Mouse (Mus musculus): ENCODE measurements around the gene Notch3.

GRCm38 (mm10) chr17:32125407-32125806, 41.2 kb downstream of the Notch3 start:
- TF ChIP-seq GATA1 (IDR thresholded peaks at IDR 0.05; ENCODE audit: borderline replicate concordance, low read length) (no peak), FLI1 (IDR thresholded peaks at IDR 0.05; ENCODE audit: low read length) (no peak)

Measured in megakaryocyte, embryonic 14.5 days (primary cell).